Mouse (Mus musculus) ovary, adult 18-20 months (tissue): ENCODE measurements around the gene Traf5.

Experiments
- DNase-seq: peaks from one replicate; pipeline ENCODE4 v3.0.0; 2022; ENCODE audit warnings: low spot score, mixed read lengths

Traf5 gene

GRCm38 (mm10) chr1:192090689-192091567, 1.4 kb downstream of the Traf5 start:
- no peak for DNase-seq

GRCm38 (mm10) chr1:192090281-192090680, 2.1 kb downstream of the Traf5 start:
- DNase-seq: no peak

GRCm38 (mm10) chr1:192089208-192090166, 2.9 kb downstream of the Traf5 start:
- DNase-seq: no peak

- no peak for DNase-seq
Measured at GRCm38 (mm10) chr1:192088011-192088410, 4.3 kb downstream of the Traf5 start.

GRCm38 (mm10) chr1:192087098-192087497, 5.3 kb downstream of the Traf5 start:
- no peak for DNase-seq

GRCm38 (mm10) chr1:192086279-192087037, 5.9 kb downstream of the Traf5 start:
- DNase-seq: no peak

- no peak for DNase-seq
Measured at GRCm38 (mm10) chr1:192085218-192085617, 7.1 kb downstream of the Traf5 start.

- DNase-seq: no peak
Measured at GRCm38 (mm10) chr1:192082646-192083045, 9.7 kb downstream of the Traf5 start.

- DNase-seq: no peak
Measured at GRCm38 (mm10) chr1:192081129-192081528, 11.2 kb downstream of the Traf5 start.

GRCm38 (mm10) chr1:192079121-192079520, 13.2 kb downstream of the Traf5 start:
- no peak for DNase-seq

GRCm38 (mm10) chr1:192078406-192078805, 14.0 kb downstream of the Traf5 start:
- no peak for DNase-seq

- DNase-seq: no peak
Measured at GRCm38 (mm10) chr1:192076796-192077535, 15.4 kb downstream of the Traf5 start.

GRCm38 (mm10) chr1:192076101-192076500, 16.3 kb downstream of the Traf5 start:
- DNase-seq: no peak

- DNase-seq: no peak
Measured at GRCm38 (mm10) chr1:192074824-192075223, 17.5 kb downstream of the Traf5 start.

GRCm38 (mm10) chr1:192072426-192072825, 19.9 kb downstream of the Traf5 start:
- no peak for DNase-seq

GRCm38 (mm10) chr1:192070618-192071051, 21.7 kb downstream of the Traf5 start:
- DNase-seq: no peak

- DNase-seq: no peak
Measured at GRCm38 (mm10) chr1:192069971-192070591, 22.3 kb downstream of the Traf5 start.

GRCm38 (mm10) chr1:192068188-192068587, 24.2 kb downstream of the Traf5 start:
- DNase-seq: no peak

GRCm38 (mm10) chr1:192066956-192067355, 25.4 kb downstream of the Traf5 start:
- DNase-seq: no peak

- no peak for DNase-seq
Measured at GRCm38 (mm10) chr1:192063209-192063946, 29.0 kb downstream of the Traf5 start.
